Mouse (Mus musculus) thymus, postnatal 10 days (tissue): ENCODE results near the gene Card10.

Experiments
- DNase-seq, 2 experiments: peaks; one replicate each; pipeline ENCODE4 v3.0.0; 2021; ENCODE audit warnings: low spot score in 2 of 2

Card10 gene

GRCm38 (mm10) chr15:78834233-78835005, 31.6 kb upstream of the Card10 start:
- DNase-seq: no peak

GRCm38 (mm10) chr15:78833582-78833981, 30.7 kb upstream of the Card10 start:
- no peak for DNase-seq

DNA sequence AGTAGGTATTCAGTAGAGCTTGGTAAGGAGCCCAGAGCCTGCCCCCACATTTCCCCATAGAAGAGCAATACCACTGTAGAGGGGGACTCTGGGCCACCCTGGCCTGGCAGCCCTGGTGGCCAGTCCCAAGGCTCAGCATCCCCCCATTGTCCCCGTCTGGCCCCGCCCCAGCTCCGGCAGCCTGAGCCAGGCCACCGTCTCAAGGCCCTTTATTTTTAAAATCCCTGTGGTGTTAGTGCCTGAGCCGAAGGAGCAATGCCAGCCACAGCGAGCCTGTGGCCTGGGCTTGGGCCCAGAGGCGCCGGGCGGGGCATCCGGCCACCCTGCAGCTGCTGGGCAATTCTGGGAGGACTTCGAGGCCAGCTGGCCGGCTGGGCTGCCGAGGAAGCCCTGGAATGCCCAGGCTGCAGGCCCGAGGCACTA, 29.9 kb upstream of the Card10 start:
- DNase-seq: no peak

DNA sequence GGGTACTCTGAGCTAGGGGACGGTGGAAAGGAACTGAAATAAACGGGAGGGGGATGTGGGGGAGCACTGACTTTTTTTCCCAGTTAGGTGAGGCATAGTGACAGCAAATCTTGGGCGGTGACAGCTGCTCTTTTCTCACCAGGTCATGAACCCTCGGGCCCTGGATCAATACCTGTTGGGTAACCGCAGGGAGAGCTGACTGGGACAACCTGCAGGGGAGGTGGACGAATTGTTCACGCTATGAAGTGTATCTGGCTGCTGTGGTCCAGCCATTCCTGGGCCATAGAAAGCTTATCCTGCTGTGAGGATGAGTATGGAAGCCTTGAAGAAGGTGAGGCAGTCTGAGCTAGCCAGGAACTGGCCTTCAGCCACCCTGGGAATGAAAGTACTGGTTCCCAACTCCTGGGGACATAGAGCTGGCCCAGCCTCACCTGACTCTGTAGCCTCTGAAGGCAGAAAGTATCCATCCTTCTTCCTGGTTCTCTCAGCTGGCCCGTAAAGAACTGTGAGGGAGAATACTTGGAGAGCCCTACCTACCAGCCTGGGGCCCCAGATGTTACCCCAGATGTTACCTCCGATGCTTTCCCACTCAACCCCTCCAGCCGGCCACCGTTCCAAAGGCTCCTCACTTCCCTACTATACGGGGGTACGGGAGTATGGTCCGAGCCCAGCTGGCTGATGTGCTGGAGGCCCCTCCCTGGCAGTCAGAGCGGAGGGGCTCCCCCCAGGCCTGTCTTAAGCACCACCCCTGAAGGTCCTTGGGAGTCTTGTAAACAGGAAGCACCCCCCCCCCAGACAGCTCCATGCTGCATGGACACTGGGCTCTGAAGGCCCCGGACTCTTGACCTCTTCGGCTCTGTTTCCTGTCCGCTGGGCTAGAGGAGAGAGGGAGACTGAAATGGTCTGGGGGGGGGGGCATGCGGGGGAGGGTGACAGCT, 29.1 kb upstream of the Card10 start:
- DNase-seq: no peak

DNA sequence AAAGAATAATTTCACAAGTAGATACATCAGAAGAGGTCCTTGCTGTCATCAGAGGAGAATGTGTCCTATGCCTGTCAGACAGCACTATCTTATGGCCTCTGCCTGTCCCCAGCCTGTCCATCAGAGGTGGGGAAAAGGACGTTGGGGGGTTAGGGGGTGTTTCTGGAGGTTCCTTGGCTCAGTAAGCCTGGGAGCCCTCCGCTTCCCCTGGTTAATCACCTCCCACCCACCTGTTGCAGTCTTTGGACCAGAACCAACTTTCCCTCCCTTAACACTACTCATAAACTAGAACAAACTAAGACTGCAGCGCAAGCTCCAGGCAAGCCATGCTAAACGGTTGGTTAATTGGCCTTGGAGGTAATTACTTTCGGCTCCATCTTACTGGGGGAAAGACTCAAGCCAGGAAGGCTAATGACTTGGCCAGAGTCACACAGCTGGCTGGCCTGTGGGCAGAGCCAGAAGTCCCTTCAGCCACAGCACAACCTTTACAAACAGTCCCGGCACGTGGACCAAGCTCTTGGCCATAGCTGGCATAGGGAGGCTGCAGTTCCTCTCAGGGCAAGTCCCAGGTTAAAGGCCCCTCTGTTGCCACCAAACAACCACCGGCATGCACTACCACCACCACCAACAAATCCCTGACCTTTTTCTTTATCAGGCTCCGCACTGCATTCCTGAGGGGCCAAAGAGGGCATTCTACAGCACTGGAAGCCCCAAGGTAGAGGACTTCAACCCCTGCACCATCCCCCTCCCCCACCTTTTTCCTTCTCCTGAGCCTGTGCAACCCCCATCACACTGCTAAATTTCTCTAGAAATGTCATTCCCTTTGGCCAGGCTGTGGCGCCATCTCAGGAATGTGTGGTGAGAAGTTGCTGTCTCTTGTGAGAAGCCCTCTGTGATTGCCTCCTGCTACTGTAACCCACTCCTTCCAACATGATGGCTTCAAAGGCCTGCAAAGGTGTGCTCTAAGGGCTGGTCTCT, 28.2 kb upstream of the Card10 start:
- no peak for DNase-seq

DNA sequence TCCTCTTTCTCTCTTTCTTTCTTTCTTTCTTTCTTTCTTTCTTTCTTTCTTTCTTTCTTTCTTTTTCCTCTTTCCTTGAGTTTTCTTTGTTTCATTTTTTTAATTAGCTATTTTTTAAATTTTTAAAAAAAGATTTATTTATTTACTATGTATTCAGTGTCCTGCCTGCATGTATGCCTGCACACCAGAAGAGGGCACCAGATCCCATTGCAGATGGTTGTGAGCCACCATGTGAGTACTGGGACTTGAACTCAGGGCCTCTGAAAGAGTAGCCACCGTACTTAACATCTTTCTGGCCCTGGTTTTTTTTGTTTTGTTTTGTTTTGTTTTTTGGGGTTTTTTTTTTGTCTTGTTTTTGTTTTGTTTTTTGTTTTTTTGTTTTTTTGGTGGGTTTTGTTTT, 26.8 kb upstream of the Card10 start:
- DNase-seq: no peak

GRCm38 (mm10) chr15:78828315-78828714, 25.5 kb upstream of the Card10 start:
- peak; percentile 60 to 64 for DNase-seq

GRCm38 (mm10) chr15:78826213-78827204, 23.7 kb upstream of the Card10 start:
- DNase-seq: peak; percentile 50 to 72

DNA sequence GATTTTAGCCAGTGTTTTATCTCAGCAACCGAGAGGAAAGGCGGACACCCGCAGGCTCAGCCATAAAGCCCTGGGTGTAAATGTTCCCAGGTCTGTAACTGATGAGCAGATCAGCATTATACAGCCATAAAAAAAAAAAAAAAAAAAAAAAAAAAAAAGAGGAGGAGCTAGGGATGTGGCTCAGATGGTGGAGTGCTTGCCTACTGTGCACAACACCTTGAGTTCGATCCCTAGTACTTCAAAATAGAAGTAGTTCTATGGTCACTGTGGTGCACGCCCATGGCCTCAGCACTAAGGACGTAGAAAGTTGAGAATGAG, 13.2 kb upstream of the Card10 start:
- no peak for DNase-seq

DNA sequence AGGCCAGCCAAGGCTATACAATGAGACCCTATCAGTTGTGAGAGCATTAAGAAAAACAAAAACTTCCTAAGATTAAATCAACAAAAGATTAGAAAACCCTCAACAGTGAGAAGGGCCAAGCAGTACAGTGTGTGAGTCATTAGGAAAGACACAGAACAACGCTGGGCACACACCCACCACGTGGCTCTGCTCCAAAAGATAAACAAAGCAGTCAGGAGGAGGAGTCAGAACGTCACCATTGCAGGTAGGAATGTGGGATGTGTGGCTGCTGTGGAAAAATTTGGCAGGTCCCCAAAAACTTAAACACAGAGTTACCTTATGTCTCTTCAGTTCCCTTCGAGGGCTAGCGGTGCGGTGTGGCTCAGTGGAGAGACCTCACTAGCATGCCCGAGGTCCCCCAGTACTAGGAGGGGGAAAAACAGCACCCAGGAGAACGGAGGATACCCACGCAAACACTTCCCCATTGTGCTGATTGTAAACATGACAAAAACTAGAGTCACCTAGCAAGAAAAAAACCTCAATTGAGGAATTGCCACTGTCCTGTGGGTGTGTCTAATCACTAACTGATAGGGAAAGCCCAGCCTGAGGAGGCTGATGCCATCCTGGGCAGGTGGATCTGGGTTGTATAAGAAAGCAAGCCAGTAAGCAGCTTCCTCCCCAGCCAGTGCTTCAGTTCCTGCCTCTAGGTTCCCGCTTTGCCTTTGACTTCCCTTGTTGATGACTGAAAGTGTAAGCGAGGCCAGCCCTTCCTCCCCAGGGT, 12.7 kb upstream of the Card10 start:
- DNase-seq: no peak

DNA sequence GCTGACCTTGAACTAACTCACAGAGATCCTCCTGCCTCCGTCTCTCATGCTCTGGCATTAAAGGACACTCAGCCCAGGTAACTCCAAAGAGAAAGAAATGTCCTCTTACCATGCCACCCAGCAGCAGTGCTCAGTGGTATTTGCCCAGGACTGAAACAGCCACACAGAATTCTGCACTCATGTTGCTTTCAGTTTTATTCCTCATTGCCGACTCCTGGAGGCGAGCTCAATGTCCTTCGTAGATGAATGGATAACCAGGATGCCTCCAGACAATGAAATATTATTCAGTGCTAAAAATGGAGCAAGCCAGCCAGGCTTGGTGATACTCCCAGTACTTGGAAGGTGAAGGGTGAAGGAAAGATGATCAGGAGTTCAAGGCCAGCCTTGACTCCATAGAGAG, 10.8 kb upstream of the Card10 start:
- no peak for DNase-seq

- DNase-seq: no peak
Observed at GRCm38 (mm10) chr15:78810146-78810545, 7.3 kb upstream of the Card10 start.

GRCm38 (mm10) chr15:78809739-78810138, 6.9 kb upstream of the Card10 start:
- DNase-seq: no peak

GRCm38 (mm10) chr15:78808980-78809379, 6.1 kb upstream of the Card10 start:
- no peak for DNase-seq

GRCm38 (mm10) chr15:78807141-78807540, 4.3 kb upstream of the Card10 start:
- DNase-seq: no peak

DNA sequence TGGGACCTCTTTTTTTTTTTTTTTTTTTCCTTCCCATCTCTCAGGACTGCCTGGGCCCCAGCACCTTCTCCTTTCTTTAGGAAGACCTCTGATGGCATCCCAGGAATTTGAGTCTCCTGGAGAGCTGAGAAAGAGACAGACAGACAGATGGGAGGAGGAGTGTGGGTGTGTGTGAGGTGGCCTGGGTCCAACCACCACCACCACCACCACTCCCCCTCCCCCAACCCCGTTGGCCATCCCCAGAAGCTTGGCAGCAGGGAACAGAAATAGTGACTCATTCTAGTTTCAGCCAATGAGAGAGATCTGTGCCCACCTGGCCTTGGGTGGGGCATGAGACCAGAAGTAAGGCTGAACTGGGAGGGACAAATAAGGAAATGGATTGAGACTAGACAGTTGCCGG, 3.8 kb upstream of the Card10 start:
- DNase-seq: no peak

DNA sequence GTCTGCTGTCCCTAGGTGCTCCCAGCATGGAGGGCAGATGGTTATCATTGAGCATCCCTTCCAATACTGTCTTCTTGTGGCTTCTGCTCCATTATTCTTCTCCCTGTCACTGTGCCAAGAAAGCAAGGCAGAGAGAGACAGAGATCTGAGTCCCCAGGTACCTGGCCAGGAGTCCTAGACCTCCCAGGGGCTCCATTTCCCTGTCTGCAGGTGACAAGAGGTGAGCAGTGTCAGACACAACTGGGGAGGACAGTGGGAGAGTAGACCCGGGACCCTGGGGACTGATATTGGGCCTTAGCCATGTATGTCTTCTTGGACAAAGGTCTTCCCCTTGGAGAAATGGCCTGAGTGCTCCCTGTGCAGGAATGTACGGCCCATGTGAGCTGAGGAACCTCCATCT, 2.5 kb upstream of the Card10 start:
- DNase-seq: no peak

DNA sequence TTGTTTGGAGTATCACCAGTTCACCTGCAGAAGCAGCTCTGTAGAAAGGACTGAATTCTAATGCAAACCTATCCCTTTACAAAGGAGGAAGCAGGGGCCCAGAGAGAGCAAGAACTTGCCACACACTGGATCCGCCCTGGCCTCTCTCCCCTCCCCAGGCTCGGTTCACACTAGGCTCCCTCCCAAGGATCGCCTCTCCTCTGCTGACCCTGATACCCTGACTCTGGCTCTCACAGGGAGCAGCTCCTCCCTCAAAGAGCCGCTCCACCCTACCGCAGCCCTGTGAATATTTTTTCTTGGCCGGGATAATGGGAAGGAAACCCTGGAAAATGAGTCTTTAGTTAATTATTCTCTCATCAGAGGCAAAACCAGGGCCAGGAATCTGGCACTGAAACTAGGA, 1.5 kb upstream of the Card10 start:
- no peak for DNase-seq

GRCm38 (mm10) chr15:78803499-78803900, 658 bp upstream of the Card10 start:
- no peak for DNase-seq
